In genomic region chr6:121337770-121338518, GRCm38 (mm10) we compare ENCODE assay signal across 9 mouse cellular contexts. TPM values are rescaled to one million over a fixed set of nuclear protein-coding genes. Genes with fewer than 3 reads are reported as not detected.
A peak's percentile ranks its signal among the peaks of the same experiment; 100 is the strongest.
DNase-seq lines count a peak whose midpoint lies in the region; ATAC-seq and TF ChIP-seq lines count a peak whose summit lies in the region.
"Had no signal": no experiment of that assay in that cellular context is flagged by ENCODE, and none has a peak within 500 bp of the region (broad histone marks: within the 10 kb centered on the region; RNA-seq: fewer than 3 reads in every experiment).

No protein-coding gene starts in this region.

- WGBS in forebrain, embryonic 16.5 days = 24% methylated on average over 3 of the region's 3 CpGs
- 32% methylated on average over 3 of the region's 3 CpGs for WGBS in liver, postnatal 0 days (ENCODE audit: insufficient replicate concordance)
- 35% methylated on average over 3 of the region's 3 CpGs for WGBS in neural tube, embryonic 15.5 days

- intact Hi-C loops in heart, postnatal 36 days (cut with DNase I) = loop anchor here (1.0 to 10.0 kb wide), 5 partner anchors 29 to 195 kb away; partner anchors contain the start of gene Iqsec3

- TF ChIP-seq POLR2A in MEL (IDR thresholded peaks at IDR 0.05; ENCODE audit: control insufficient read depth in 1 of 2, insufficient read depth in 1 of 2, low read depth in 1 of 2, low read length in 2 of 2, poor library complexity in 1 of 2) = no peak
- TF ChIP-seq POLR2A in testis, adult 2 months (IDR thresholded peaks at IDR 0.05; ENCODE audit: control insufficient read depth, low read depth, low read length) = no peak

- no peaks in the 10 kb centered on the region for H3K27me3 ChIP-seq in MEL (ENCODE audit: control insufficient read depth in 1 of 2, insufficient read depth in 2 of 2, low read length in 2 of 2)
- no peaks in the 10 kb centered on the region for H3K27me3 ChIP-seq in forebrain, embryonic 16.5 days (replicated peaks; ENCODE audit: control insufficient read depth, insufficient read depth, low read length)
- no peaks in the 10 kb centered on the region for H3K27me3 ChIP-seq in liver, postnatal 0 days (ENCODE audit: insufficient read depth, low read length)
- no peaks in the 10 kb centered on the region for H3K27me3 ChIP-seq in neural tube, embryonic 15.5 days (replicated peaks)
- H3K27me3 ChIP-seq in testis, adult 2 months (ENCODE audit: control insufficient read depth, insufficient read depth, low read length) = no peaks in the 10 kb centered on the region

- no peak overlapping the region for H3K27ac ChIP-seq in MEL (ENCODE audit: control insufficient read depth, low read depth, low read length)
- no peak overlapping the region for H3K27ac ChIP-seq in forebrain, embryonic 16.5 days (ENCODE audit: low read length)
- H3K27ac ChIP-seq in liver, postnatal 0 days (ENCODE audit: low read depth) = peak overlapping the region; percentile 67
- no peak overlapping the region for H3K27ac ChIP-seq in neural tube, embryonic 15.5 days (replicated peaks)
- H3K27ac ChIP-seq in testis, adult 2 months (ENCODE audit: control insufficient read depth, insufficient read depth, low read depth, low read length) = no peak overlapping the region

- TF ChIP-seq CTCF in MEL (IDR thresholded peaks at IDR 0.05 in 2 of 3, conservative IDR thresholded peaks at IDR 0.05 in 1 of 3; ENCODE audit: control insufficient read depth in 1 of 3, insufficient read depth in 1 of 3, low read depth in 2 of 3, low read length in 3 of 3, poor library complexity in 1 of 3, severe bottlenecking in 1 of 3) = peak; percentile 60 to 91 (median 65)
- peak; percentile 97 for TF ChIP-seq CTCF in liver, postnatal 0 days (IDR thresholded peaks at IDR 0.05; ENCODE audit: low read depth)
- TF ChIP-seq CTCF in testis, adult 2 months (IDR thresholded peaks at IDR 0.05; ENCODE audit: control insufficient read depth, insufficient read depth, insufficient replicate concordance, low read depth, low read length) = peak; percentile 62; the same call in 1 of the 2 replicates

- no peak for TF ChIP-seq EP300 in MEL (IDR thresholded peaks at IDR 0.05; ENCODE audit: low read depth in 1 of 2, low read length in 2 of 2)
- no peak for TF ChIP-seq EP300 in liver, postnatal 0 days (IDR thresholded peaks at IDR 0.05; ENCODE audit: low read depth)

- TF ChIP-seq RAD21 in MEL (IDR thresholded peaks at IDR 0.05; ENCODE audit: low read depth, low read length) = peak; percentile 67

- H3K4me2 ChIP-seq in forebrain, embryonic 16.5 days (ENCODE audit: low read length) = no peak overlapping the region
- H3K4me2 ChIP-seq in liver, postnatal 0 days (ENCODE audit: low read depth, low read length) = peak overlapping the region; percentile 69; the same call in 1 of the 2 replicates
- H3K4me2 ChIP-seq in neural tube, embryonic 15.5 days = no peak overlapping the region

- peak; percentile 80 for ATAC-seq in forebrain, embryonic 16.5 days
- peak; percentile 70 for ATAC-seq in liver, postnatal 0 days
- ATAC-seq in neural tube, embryonic 15.5 days (ENCODE audit: low FRiP score) = peak; percentile 78

- H3K9me3 ChIP-seq in MEL (replicated peaks; ENCODE audit: insufficient read depth, low read length) = no peaks in the 10 kb centered on the region
- no peaks in the 10 kb centered on the region for H3K9me3 ChIP-seq in forebrain, embryonic 16.5 days (ENCODE audit: control insufficient read depth, low read length)
- H3K9me3 ChIP-seq in liver, postnatal 0 days (ENCODE audit: low read length) = no peaks in the 10 kb centered on the region
- no peaks in the 10 kb centered on the region for H3K9me3 ChIP-seq in neural tube, embryonic 15.5 days (replicated peaks)
- H3K9me3 ChIP-seq: megakaryocyte, embryonic 14.5 days had no signal

- no peaks in the 10 kb centered on the region for H3K4me1 ChIP-seq in MEL (ENCODE audit: control insufficient read depth in 1 of 2, insufficient read depth in 2 of 2, low read length in 2 of 2)
- H3K4me1 ChIP-seq in forebrain, embryonic 16.5 days (replicated peaks; ENCODE audit: control insufficient read depth, insufficient read depth, low read length) = no peaks in the 10 kb centered on the region
- H3K4me1 ChIP-seq in liver, postnatal 0 days (ENCODE audit: insufficient read depth) = peaks cover 23% of the 10 kb centered on the region
- H3K4me1 ChIP-seq in neural tube, embryonic 15.5 days = 0 out of 2 replicates have a peak, but pooled peaks cover 2% of the 10 kb centered on the region
- H3K4me1 ChIP-seq in testis, adult 2 months (ENCODE audit: control insufficient read depth, insufficient read depth, low read length) = no peaks in the 10 kb centered on the region

- H3K9ac ChIP-seq in MEL (ENCODE audit: control insufficient read depth, low read depth, low read length, poor library complexity, severe bottlenecking) = no peak overlapping the region
- no peak overlapping the region for H3K9ac ChIP-seq in forebrain, embryonic 16.5 days (replicated peaks; ENCODE audit: low read depth, low read length)
- no peak overlapping the region for H3K9ac ChIP-seq in liver, postnatal 0 days (replicated peaks)
- H3K9ac ChIP-seq in neural tube, embryonic 15.5 days (replicated peaks) = no peak overlapping the region

- H3K4me3 ChIP-seq in MEL (ENCODE audit: control insufficient read depth in 1 of 2, insufficient read depth in 1 of 2, low read depth in 2 of 2, low read length in 2 of 2) = no peak overlapping the region
- H3K4me3 ChIP-seq in forebrain, embryonic 16.5 days (replicated peaks; ENCODE audit: low read length) = no peak overlapping the region
- H3K4me3 ChIP-seq in liver, postnatal 0 days (ENCODE audit: low read depth, low read length) = no peak overlapping the region
- no peak overlapping the region for H3K4me3 ChIP-seq in neural tube, embryonic 15.5 days (replicated peaks)
- H3K4me3 ChIP-seq in testis, adult 2 months (ENCODE audit: control insufficient read depth, low read depth, low read length) = no peak overlapping the region

- no peaks in the 10 kb centered on the region for H3K79me2 ChIP-seq in MEL (ENCODE audit: control insufficient read depth, insufficient read depth, low read length, poor library complexity)

- no peaks in the 10 kb centered on the region for H3K36me3 ChIP-seq in MEL (ENCODE audit: control insufficient read depth in 1 of 2, insufficient read depth in 2 of 2, low read length in 2 of 2)
- H3K36me3 ChIP-seq in forebrain, embryonic 16.5 days (ENCODE audit: control insufficient read depth, insufficient read depth) = no peaks in the 10 kb centered on the region
- peaks cover 2% of the 10 kb centered on the region; the same call in 1 of the 2 replicates for H3K36me3 ChIP-seq in liver, postnatal 0 days (replicated peaks; ENCODE audit: insufficient read depth, low read length)
- H3K36me3 ChIP-seq in neural tube, embryonic 15.5 days = no peaks in the 10 kb centered on the region
- no peaks in the 10 kb centered on the region for H3K36me3 ChIP-seq in testis, adult 2 months (ENCODE audit: control insufficient read depth, insufficient read depth, low read length)

- DNase-seq in MEL (ENCODE audit: low read depth, low spot score) = peak; percentile 60
- DNase-seq in cerebellum, adult 11 months = peak; percentile 52
- peak; percentile 74 to 80 for DNase-seq in heart, postnatal 36 days
- peak; percentile 91 for DNase-seq in layer of hippocampus, adult 11-12 months (ENCODE audit: low spot score)
- DNase-seq in liver, postnatal 0 days = peak; percentile 88

TF ChIP-seq in MEL, 35 proteins besides CTCF, POLR2A, EP300 and RAD21:
- TF ChIP-seq ETS1 (IDR thresholded peaks at IDR 0.05; ENCODE audit: low read depth, low read length) = no peak
- no peak for TF ChIP-seq MAFK (IDR thresholded peaks at IDR 0.05; ENCODE audit: borderline replicate concordance, low read depth, low read length)
- TF ChIP-seq ZC3H11A (IDR thresholded peaks at IDR 0.05; ENCODE audit: low read depth, low read length) = peak; percentile 26; the same call in 1 of the 2 replicates
- peak; percentile 67 for TF ChIP-seq SMC3 (IDR thresholded peaks at IDR 0.05; ENCODE audit: low read depth, low read length)
- 0 out of 2 replicates have a peak, but pooled peaks have one; percentile 11 for TF ChIP-seq BHLHE40 (IDR thresholded peaks at IDR 0.05; ENCODE audit: borderline replicate concordance, low read depth, low read length)

RNA-seq across cellular contexts. Expression of gene Slc6a12, which starts 4.9 kb away (rescaled TPM):
- not detected in 2 replicates for total RNA-seq in MEL (2012; rRNA removed)
- polyA plus RNA-seq in MEL (2012; ENCODE audit: insufficient read depth in 1 of 2, insufficient read length in 2 of 2, low read depth in 1 of 2, low replicate concordance in 2 of 2, missing spikeins in 1 of 2) = not detected
- 0.53 and 0.79 TPM in 2 replicates for polyA plus RNA-seq in forebrain, embryonic 16.5 days (2015; fragmentation: Nextera tagmentation; extraction: Ambion mirVana)
- total RNA-seq in heart, postnatal 36 days (2021) = not detected
- 23.6 and 25.8 TPM in 2 replicates for polyA plus RNA-seq in liver, postnatal 0 days (2015; fragmentation: Nextera tagmentation; extraction: Ambion mirVana)
- polyA plus RNA-seq in neural tube, embryonic 15.5 days (2015; fragmentation: Nextera tagmentation; extraction: Ambion mirVana) = 0.43 and 0.70 TPM in 2 replicates
- polyA plus RNA-seq in testis, adult 2 months (2012; rRNA removed) = 0.81 and 1.7 TPM in 2 replicates

RNA-seq across cellular contexts. Expression of gene Slc6a13, which starts 37.9 kb away (rescaled TPM):
- total RNA-seq in MEL (2012; rRNA removed) = 1.0 and 1.4 TPM in 2 replicates
- 1 to 10 TPM in 1 of 2 experiments, not detected in 1; 1.5 TPM for polyA plus RNA-seq in MEL (2012; ENCODE audit: insufficient read depth in 1 of 2, insufficient read length in 2 of 2, low read depth in 1 of 2, low replicate concordance in 2 of 2, missing spikeins in 1 of 2)
- 24.7 and 33.1 TPM in 2 replicates for polyA plus RNA-seq in forebrain, embryonic 16.5 days (2015; fragmentation: Nextera tagmentation; extraction: Ambion mirVana)
- total RNA-seq in heart, postnatal 36 days (2021) = under 1 TPM in 1 of 2 experiments, not detected in 1; 0.41 TPM
- polyA plus RNA-seq in liver, postnatal 0 days (2015; fragmentation: Nextera tagmentation; extraction: Ambion mirVana) = 77.9 and 84.7 TPM in 2 replicates
- polyA plus RNA-seq in neural tube, embryonic 15.5 days (2015; fragmentation: Nextera tagmentation; extraction: Ambion mirVana) = 34.4 and 41.0 TPM in 2 replicates
- 0.86 and 0.96 TPM in 2 replicates for polyA plus RNA-seq in testis, adult 2 months (2012; rRNA removed)

Comparison
In these comparisons a context has a peak if more than half of its experiments do, and no peak if none do; other contexts are left out.
1. RNA of gene Slc6a13, which starts 37.9 kb away (polyA plus RNA-seq): 77.9 to 84.7 TPM in liver, postnatal 0 days, 34.4 to 41.0 TPM in neural tube, embryonic 15.5 days and 24.7 to 33.1 TPM in forebrain, embryonic 16.5 days; 1.5 TPM in MEL and 0.86 to 0.96 TPM in testis, adult 2 months; every median in the first group is over 10 times any median in the second.
2. Peak in every context shown above with its lines, with median percentiles within 50 percentile points of each other: DNase-seq, CTCF ChIP-seq and ATAC-seq.